Mouse (Mus musculus): Measurements from ENCODE around the gene Olfr1215.
"Not testable (repeated sequence)": the region's sequence is repeated elsewhere in the genome, so short reads cannot be mapped to it uniquely, and the experiment has no call there.

Gene Olfr1215

GRCm38 (mm10) chr2:89006873-89007272 is at the start of gene Olfr1215:
TSS of gene Olfr1215 (minus strand) at chr2:89006973.
- no peak for DNase-seq (ENCODE audit: low read depth, low spot score)

- DNase-seq (ENCODE audit: low read depth, low spot score), result no peak
Observed at GRCm38 (mm10) chr2:89031965-89032364, 25.2 kb upstream of the Olfr1215 start, which contains the start of gene Olfr1217. TSS of gene Olfr1217 (minus strand) at chr2:89032065.

GRCm38 (mm10) chr2:89021436-89021835 is 14.7 kb upstream of the Olfr1215 start:
- DNase-seq (ENCODE audit: low read depth, low spot score), result not testable (repeated sequence)

- no peak for DNase-seq (ENCODE audit: low read depth, low spot score)
Observed at GRCm38 (mm10) chr2:89018240-89018639, 11.5 kb upstream of the Olfr1215 start, which contains the start of gene Olfr1216. TSS of gene Olfr1216 (minus strand) at chr2:89018340.

- DNase-seq (ENCODE audit: low read depth, low spot score), result no peak
Observed at GRCm38 (mm10) chr2:88992553-88992952, 14.2 kb downstream of the Olfr1215 start, which contains the start of gene Olfr1214. TSS of gene Olfr1214 (minus strand) at chr2:88992653.

- no peak for DNase-seq (ENCODE audit: low read depth, low spot score)
Observed at GRCm38 (mm10) chr2:88980181-88980580, 26.6 kb downstream of the Olfr1215 start, which contains the start of gene Gm13762. TSS of gene Gm13762 (minus strand) at chr2:88980281.

- DNase-seq (ENCODE audit: low read depth, low spot score), result no peak
Observed at GRCm38 (mm10) chr2:88953669-88954068, 53.1 kb downstream of the Olfr1215 start, which contains the start of gene Olfr1212. TSS of gene Olfr1212 (plus strand) at chr2:88953969.

All from brain, embryonic 18.5 days (tissue).